In genomic region chr10:95254046-95254445, GRCm38 (mm10) we compare ENCODE assay signal across 8 mouse cellular contexts.
DNase-seq lines count a peak whose midpoint lies in the region; ATAC-seq and TF ChIP-seq lines count a peak whose summit lies in the region.

No protein-coding gene starts in this region.

- H3K4me3 ChIP-seq in gastrocnemius, adult 2 months, result peak overlapping the region; percentile 63
- no peak overlapping the region for H3K4me3 ChIP-seq in liver, embryonic 16.5 days (ENCODE audit: low read depth, low read length)
- no peak overlapping the region for H3K4me3 ChIP-seq in liver, embryonic 12.5 days
- H3K4me3 ChIP-seq in forebrain, embryonic 15.5 days, result no peak overlapping the region
- H3K4me3 ChIP-seq in neural tube, embryonic 14.5 days (ENCODE audit: low read depth, low read length), result no peak overlapping the region

- H3K27ac ChIP-seq in gastrocnemius, adult 2 months, result peak overlapping the region; percentile 71
- H3K27ac ChIP-seq in liver, embryonic 16.5 days (ENCODE audit: low read length), result no peak overlapping the region
- no peak overlapping the region for H3K27ac ChIP-seq in liver, embryonic 12.5 days
- peak overlapping the region; percentile 75 for H3K27ac ChIP-seq in forebrain, embryonic 15.5 days (replicated peaks)
- H3K27ac ChIP-seq in neural tube, embryonic 14.5 days (ENCODE audit: low read depth, low read length), result no peak overlapping the region

- ATAC-seq in liver, embryonic 16.5 days (ENCODE audit: low read depth), result 0 out of 2 replicates have a peak, but pooled peaks have one; percentile 7
- ATAC-seq in liver, embryonic 12.5 days, result no peak
- ATAC-seq in forebrain, embryonic 15.5 days (replicated peaks), result 0 out of 2 replicates have a peak, but pooled peaks have one; percentile 18
- no peak for ATAC-seq in neural tube, embryonic 14.5 days (ENCODE audit: low read depth)

- no peaks in the 10 kb centered on the region for H3K4me1 ChIP-seq in liver, embryonic 16.5 days (ENCODE audit: control insufficient read depth, low read depth, low read length)
- no peaks in the 10 kb centered on the region for H3K4me1 ChIP-seq in liver, embryonic 12.5 days
- peaks cover 37% of the 10 kb centered on the region for H3K4me1 ChIP-seq in forebrain, embryonic 15.5 days
- peaks cover 10% of the 10 kb centered on the region; the same call in 1 of the 2 replicates for H3K4me1 ChIP-seq in neural tube, embryonic 14.5 days (ENCODE audit: control insufficient read depth, insufficient read depth, low read length)

- no peaks in the 10 kb centered on the region for H3K27me3 ChIP-seq in liver, embryonic 16.5 days (ENCODE audit: control insufficient read depth, insufficient read depth, low read depth, low read length)
- H3K27me3 ChIP-seq in liver, embryonic 12.5 days (replicated peaks), result no peaks in the 10 kb centered on the region
- no peaks in the 10 kb centered on the region for H3K27me3 ChIP-seq in forebrain, embryonic 15.5 days
- no peaks in the 10 kb centered on the region for H3K27me3 ChIP-seq in neural tube, embryonic 14.5 days (ENCODE audit: control insufficient read depth, insufficient read depth, low read length)

- H3K9ac ChIP-seq in liver, embryonic 16.5 days (ENCODE audit: low read depth, low read length), result no peak overlapping the region
- H3K9ac ChIP-seq in liver, embryonic 12.5 days, result no peak overlapping the region
- H3K9ac ChIP-seq in forebrain, embryonic 15.5 days (replicated peaks), result 0 out of 2 replicates have a peak overlapping the region, but pooled peaks have one; percentile 9
- H3K9ac ChIP-seq in neural tube, embryonic 14.5 days (replicated peaks; ENCODE audit: low read depth, low read length), result no peak overlapping the region

- no peaks in the 10 kb centered on the region for H3K36me3 ChIP-seq in liver, embryonic 16.5 days (ENCODE audit: control insufficient read depth, insufficient read depth)
- H3K36me3 ChIP-seq in liver, embryonic 12.5 days, result no peaks in the 10 kb centered on the region
- H3K36me3 ChIP-seq in forebrain, embryonic 15.5 days, result no peaks in the 10 kb centered on the region
- H3K36me3 ChIP-seq in neural tube, embryonic 14.5 days (ENCODE audit: control insufficient read depth, insufficient read depth, low read length), result no peaks in the 10 kb centered on the region

- WGBS in liver, embryonic 16.5 days (ENCODE audit: insufficient replicate concordance), result 43% methylated on average over 3 of the region's 3 CpGs
- 54% methylated on average over 3 of the region's 3 CpGs for WGBS in liver, embryonic 12.5 days (ENCODE audit: insufficient replicate concordance)
- 25% methylated on average over 3 of the region's 3 CpGs for WGBS in forebrain, embryonic 15.5 days
- WGBS in neural tube, embryonic 14.5 days, result 13% methylated on average over 3 of the region's 3 CpGs

- H3K9me3 ChIP-seq in liver, embryonic 16.5 days (replicated peaks; ENCODE audit: control insufficient read depth, low read length), result no peaks in the 10 kb centered on the region
- no peaks in the 10 kb centered on the region for H3K9me3 ChIP-seq in liver, embryonic 12.5 days (replicated peaks)
- H3K9me3 ChIP-seq in forebrain, embryonic 15.5 days, result no peaks in the 10 kb centered on the region
- H3K9me3 ChIP-seq in neural tube, embryonic 14.5 days (ENCODE audit: control insufficient read depth, low read length), result no peaks in the 10 kb centered on the region

- no peak for TF ChIP-seq CTCF in gastrocnemius, adult 2 months (IDR thresholded peaks at IDR 0.05)

- H3K4me2 ChIP-seq in liver, embryonic 16.5 days (ENCODE audit: low read depth, low read length), result no peak overlapping the region
- no peak overlapping the region for H3K4me2 ChIP-seq in liver, embryonic 12.5 days
- peak overlapping the region; percentile 36; the same call in 1 of the 2 replicates for H3K4me2 ChIP-seq in forebrain, embryonic 15.5 days (replicated peaks)
- H3K4me2 ChIP-seq in neural tube, embryonic 14.5 days (ENCODE audit: low read depth, low read length), result 0 out of 2 replicates have a peak overlapping the region, but pooled peaks have one; percentile 12

- intact Hi-C loops in gastrocnemius, adult 2 months (cut with DNase I), result no loop called here

- DNase-seq in gastrocnemius, adult 2 months, result no peak
- DNase-seq in gastrocnemius, adult 18-20 months (ENCODE audit: low spot score), result no peak
- no peak for DNase-seq in frontal cortex, postnatal 36 days (ENCODE audit: low spot score in 2 of 2)
- no peak for DNase-seq in layer of hippocampus, adult 8-10 months (ENCODE audit: low spot score in 2 of 2)

Comparison
In these comparisons a context has a peak if more than half of its experiments do, and no peak if none do; other contexts are left out.
1. ATAC-seq: peak in liver, embryonic 16.5 days (single experiment) and forebrain, embryonic 15.5 days (single experiment); none in liver, embryonic 12.5 days (single experiment) and neural tube, embryonic 14.5 days (single experiment).
2. H3K27ac ChIP-seq: peak in gastrocnemius, adult 2 months (single experiment) and forebrain, embryonic 15.5 days (single experiment); none in liver, embryonic 16.5 days (single experiment), liver, embryonic 12.5 days (single experiment) and neural tube, embryonic 14.5 days (single experiment).
3. H3K4me2 ChIP-seq: peak in forebrain, embryonic 15.5 days (single experiment) and neural tube, embryonic 14.5 days (single experiment); none in liver, embryonic 16.5 days (single experiment) and liver, embryonic 12.5 days (single experiment).